Mouse (Mus musculus) embryonic facial prominence, embryonic 10.5 days (tissue): Measurements from ENCODE around the gene Slc1a7. TPM values are rescaled to one million over a fixed set of nuclear protein-coding genes. Genes with fewer than 3 reads are reported as not detected.

Experiments used
- polyA plus RNA-seq: library from polyadenylated mRNA; unstranded; fragments of >200 nt; fragmentation: Nextera tagmentation; extraction: Ambion mirVana; gene quantifications from 2 replicates; pipeline ENCODE4 v1.2.1, GENCODE M21; 2016

The Slc1a7 gene
- polyA plus RNA-seq, 1 experiment from 2014 or later: not detected

Other genes with a start within 250 kb of the Slc1a7 start
- gene Lrp8, start 166.1 kb upstream of the Slc1a7 start, polyA plus RNA-seq: 7.4 and 8.5 TPM in 2 replicates
- 240 and 242 TPM in 2 replicates for gene Magoh, start 88.6 kb upstream of the Slc1a7 start, polyA plus RNA-seq
- gene 0610037L13Rik, start 78.5 kb upstream of the Slc1a7 start, polyA plus RNA-seq: 102 TPM in 2 replicates
- gene Cpt2, start 44.7 kb upstream of the Slc1a7 start, polyA plus RNA-seq: 35.7 and 38.4 TPM in 2 replicates
- gene Podn, start 128.1 kb downstream of the Slc1a7 start, polyA plus RNA-seq: 0.05 and 0.38 TPM in 2 replicates
- gene Scp2, start 176.7 kb downstream of the Slc1a7 start, polyA plus RNA-seq: 159 and 163 TPM in 2 replicates
- 27.2 and 27.6 TPM in 2 replicates for gene Echdc2, start 197.1 kb downstream of the Slc1a7 start, polyA plus RNA-seq
- gene Zyg11a, start 249.7 kb downstream of the Slc1a7 start, polyA plus RNA-seq: not detected in 2 replicates